Mouse (Mus musculus) spleen, embryonic (tissue): ENCODE results near the gene Otop2.

Experiments used
- CTCF ChIA-PET: fragments of 350-600 bp; sonication (Branson Sonifier 250); formaldehyde crosslinking; loops from one replicate; lab custom pipeline; 2022; lab: Charles Lee

Otop2 gene

GRCm38 (mm10) chr11:115297214-115297826 is 9.6 kb upstream of the Otop2 start, which contains the start of gene Fads6:
Fads6 (minus strand) TSS chr11:115297663.
- CTCF ChIA-PET = interaction anchor here (0.7 kb wide), 1 partner anchor 40 kb away, joined by 9 read pairs; no protein-coding TSS in a partner anchor

- CTCF ChIA-PET = interaction anchor here (0.7 kb wide), 1 partner anchor 40 kb away, joined by 9 read pairs; no protein-coding TSS in a partner anchor
Measured at GRCm38 (mm10) chr11:115298160-115298559, 8.8 kb upstream of the Otop2 start.

GRCm38 (mm10) chr11:115300745-115301144 is 6.2 kb upstream of the Otop2 start:
- CTCF ChIA-PET = no interaction called here

GRCm38 (mm10) chr11:115301351-115301750 is 5.6 kb upstream of the Otop2 start:
- CTCF ChIA-PET = no interaction called here

- CTCF ChIA-PET = no interaction called here
Measured at GRCm38 (mm10) chr11:115303167-115303566, 3.8 kb upstream of the Otop2 start.

- CTCF ChIA-PET = no interaction called here
Measured at GRCm38 (mm10) chr11:115308781-115309180, 1.8 kb downstream of the Otop2 start.

- CTCF ChIA-PET = no interaction called here
Measured at GRCm38 (mm10) chr11:115314249-115314648, 7.3 kb downstream of the Otop2 start.

GRCm38 (mm10) chr11:115317204-115317603 is 10.2 kb downstream of the Otop2 start:
- CTCF ChIA-PET = no interaction called here

- CTCF ChIA-PET = interaction anchor here (0.6 kb wide), 1 partner anchor 37 kb away, joined by 5 read pairs; no protein-coding TSS in a partner anchor
Measured at GRCm38 (mm10) chr11:115318245-115319027, 11.5 kb downstream of the Otop2 start.

GRCm38 (mm10) chr11:115319704-115320383 is 12.9 kb downstream of the Otop2 start:
- CTCF ChIA-PET = interaction anchor here (0.6 kb wide), 1 partner anchor 678 kb away, joined by 4 read pairs; no protein-coding TSS in a partner anchor

- CTCF ChIA-PET = interaction anchor here (0.6 to 1.0 kb wide), 3 partner anchors 31 to 153 kb away, joined by 3 to 5 read pairs (median 5); partner anchors contain the start of gene Armc7
Measured at GRCm38 (mm10) chr11:115321906-115322693, 15.1 kb downstream of the Otop2 start, which contains the start of gene Ush1g. Ush1g (minus strand) TSS chr11:115322041.

- CTCF ChIA-PET = interaction anchor here (0.6 kb wide), 1 partner anchor 92 kb away, joined by 5 read pairs; no protein-coding TSS in a partner anchor
Measured at GRCm38 (mm10) chr11:115323354-115323753, 16.4 kb downstream of the Otop2 start.

- CTCF ChIA-PET = no interaction called here
Measured at GRCm38 (mm10) chr11:115326730-115327129, 19.8 kb downstream of the Otop2 start.

GRCm38 (mm10) chr11:115329339-115329738 is 22.4 kb downstream of the Otop2 start:
- CTCF ChIA-PET = no interaction called here

- CTCF ChIA-PET = interaction anchor here (0.5 kb wide), 1 partner anchor 14 kb away, joined by 3 read pairs; no protein-coding TSS in a partner anchor
Measured at GRCm38 (mm10) chr11:115334531-115334930, 27.6 kb downstream of the Otop2 start, which contains the start of gene Otop3. Otop3 (plus strand) TSS chr11:115334731.

GRCm38 (mm10) chr11:115335223-115335622 is 28.3 kb downstream of the Otop2 start:
- CTCF ChIA-PET = no interaction called here

GRCm38 (mm10) chr11:115336115-115336514 is 29.2 kb downstream of the Otop2 start:
- CTCF ChIA-PET = interaction anchor here (0.7 to 0.8 kb wide), 2 partner anchors 23 to 1682 kb away, joined by 3 to 6 read pairs; no protein-coding TSS in a partner anchor

GRCm38 (mm10) chr11:115337350-115337749 is 30.4 kb downstream of the Otop2 start:
- CTCF ChIA-PET = interaction anchor here (0.6 kb wide), 1 partner anchor 39 kb away, joined by 9 read pairs; no protein-coding TSS in a partner anchor

GRCm38 (mm10) chr11:115337826-115338225 is 30.9 kb downstream of the Otop2 start:
- CTCF ChIA-PET = interaction anchor here (0.6 kb wide), 1 partner anchor 40 kb away, joined by 9 read pairs; no protein-coding TSS in a partner anchor

GRCm38 (mm10) chr11:115341246-115341645 is 34.3 kb downstream of the Otop2 start:
- CTCF ChIA-PET = no interaction called here
